Mouse (Mus musculus) heart, adult 18-20 months (tissue): Measurements from ENCODE around the gene Marf1. TPM values are rescaled to one million over a fixed set of nuclear protein-coding genes. Genes with fewer than 3 reads are reported as not detected.
"Not testable (repeated sequence)": the region's sequence is repeated elsewhere in the genome, so short reads cannot be mapped to it uniquely, and the experiment has no call there.

Experiments
- DNase-seq, 2 experiments: peaks; one replicate each; pipeline ENCODE4 v3.0.0; 2021 to 2022; ENCODE audit warnings: mixed read lengths in 1 of 2
- total RNA-seq, 2 experiments: library from RNA; stranded (reverse); gene quantifications; 2 replicates each; pipeline ENCODE4 v1.2.3; 2021

Gene Marf1
- total RNA-seq, 2 experiments from 2014 or later, result 31.3 to 35.9 TPM

DNA sequence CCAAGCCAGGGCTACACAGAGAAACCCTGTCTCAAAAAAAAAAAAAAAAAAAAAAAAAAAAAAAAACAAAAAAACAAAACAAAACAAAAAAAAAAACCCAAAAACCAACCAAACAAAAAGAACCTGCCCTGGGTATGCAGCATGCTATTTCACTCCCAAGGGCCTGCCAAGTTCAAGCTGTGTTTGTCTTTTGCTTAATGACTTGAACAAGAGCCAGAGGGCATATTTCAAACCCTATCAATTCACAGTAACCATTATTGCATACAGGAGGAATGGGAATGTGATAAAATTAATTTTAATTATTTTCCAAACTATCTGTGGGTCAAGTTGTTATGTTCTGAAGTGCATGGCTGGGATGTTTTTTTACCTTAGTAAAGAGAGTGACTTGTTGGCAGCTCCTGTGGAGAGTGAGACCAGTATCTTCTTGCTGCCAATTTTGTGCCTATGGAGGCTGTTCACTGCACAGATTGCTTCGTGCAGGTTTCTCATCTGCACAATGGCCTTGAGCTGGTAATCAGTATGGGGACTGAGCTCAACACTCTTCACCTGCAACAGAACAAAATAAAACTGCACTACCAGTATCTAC is 25.1 kb downstream of the Marf1 start:
- DNase-seq, result no peak

DNA sequence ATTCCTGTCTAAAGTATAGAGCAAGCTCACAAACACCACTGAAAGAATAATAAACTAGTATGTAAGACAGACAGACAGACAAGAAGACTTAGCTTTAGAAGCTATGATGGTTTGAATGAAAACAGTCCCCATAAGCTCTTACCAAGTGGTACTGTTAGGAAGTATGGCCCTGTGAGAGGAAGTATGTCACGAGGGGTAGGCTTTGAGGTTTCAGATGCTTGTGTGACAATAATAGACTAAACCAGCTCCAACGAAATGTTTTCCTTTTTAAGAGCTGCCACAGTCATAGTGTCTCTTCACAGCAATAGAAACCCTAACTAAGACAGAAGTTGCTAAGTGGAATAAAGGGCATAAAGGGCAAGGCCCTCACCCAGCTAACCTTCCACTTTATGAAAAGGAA is 28.1 kb downstream of the Marf1 start:
- DNase-seq, result peak in 1 of 2 experiments; percentile 26

DNA sequence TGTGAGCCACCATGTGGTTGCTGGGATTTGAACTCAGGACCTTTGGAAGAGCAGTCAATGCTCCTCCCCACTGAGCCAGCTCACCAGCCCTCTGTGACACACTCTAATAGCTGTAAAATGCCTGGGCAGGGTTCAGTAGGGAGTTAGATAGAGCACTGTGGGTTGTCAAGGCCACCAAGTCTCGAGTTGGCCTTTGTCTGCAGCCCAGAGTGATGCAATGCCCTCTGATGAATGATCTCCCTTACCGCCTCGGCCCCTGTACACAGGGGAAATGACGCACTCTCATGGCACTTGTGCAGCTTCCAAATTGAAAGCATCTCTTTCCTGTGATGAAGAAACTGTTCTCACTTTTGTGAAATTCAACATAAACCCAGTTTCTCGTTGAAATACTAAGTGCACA is 31.3 kb downstream of the Marf1 start:
- DNase-seq, result no peak

DNA sequence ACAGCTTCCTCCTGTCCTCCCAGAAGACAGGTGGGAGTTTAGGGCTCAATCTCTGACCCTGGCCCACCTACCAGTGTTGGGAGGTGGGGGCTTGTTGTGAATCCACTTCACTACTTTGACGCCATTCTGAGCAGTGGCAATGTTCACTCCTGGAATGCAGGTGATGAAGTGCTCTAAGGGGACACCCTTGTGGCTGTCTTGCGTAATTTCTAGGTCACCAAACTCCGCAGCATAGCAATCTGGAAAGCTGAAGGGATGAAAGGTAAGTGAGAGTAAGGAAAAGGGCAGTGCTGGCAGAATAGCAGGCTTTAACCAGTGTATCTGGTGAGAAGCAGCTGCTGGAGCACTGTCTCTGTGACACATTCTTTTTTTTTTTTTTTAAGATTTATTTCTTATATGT is 31.8 kb downstream of the Marf1 start:
- no peak for DNase-seq

DNA sequence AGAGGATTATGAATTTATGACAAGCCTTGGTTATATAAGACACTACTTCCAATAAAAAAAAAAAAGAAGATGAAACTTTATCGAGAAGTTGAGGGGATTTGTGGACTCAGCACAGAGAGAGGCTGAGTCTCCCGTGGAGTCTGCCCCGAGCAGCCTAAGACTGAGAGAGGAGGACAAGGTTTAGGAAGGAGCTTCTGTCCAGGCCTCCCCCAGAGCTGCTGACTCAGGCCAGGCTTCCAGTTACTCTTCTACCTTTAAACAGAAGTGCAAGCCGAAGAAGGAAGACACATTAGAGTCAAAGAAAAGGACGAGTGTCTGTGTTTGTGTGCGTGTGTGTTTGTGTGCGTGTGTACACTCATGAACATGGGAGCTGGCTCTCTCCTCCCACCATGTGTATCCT is 32.4 kb downstream of the Marf1 start:
- no peak for DNase-seq

DNA sequence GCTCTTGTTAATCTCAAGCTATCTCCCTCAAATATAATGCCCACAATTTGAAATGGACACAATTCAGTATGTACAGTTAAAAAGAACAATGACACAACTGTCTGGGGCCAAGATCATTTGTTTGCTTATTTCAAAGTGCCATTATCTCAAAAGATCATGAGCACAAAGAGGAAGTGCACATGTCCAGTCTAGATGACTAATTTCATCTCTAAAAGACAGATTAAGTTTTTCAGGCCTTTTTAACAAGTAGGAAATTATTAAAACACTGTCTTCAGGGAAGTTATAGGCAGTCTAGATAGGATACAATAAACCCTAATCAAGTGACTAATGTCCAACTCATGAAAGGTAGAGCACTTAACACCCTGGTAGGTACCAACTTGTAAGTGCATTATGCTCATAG is 34.2 kb downstream of the Marf1 start:
- no peak for DNase-seq

DNA sequence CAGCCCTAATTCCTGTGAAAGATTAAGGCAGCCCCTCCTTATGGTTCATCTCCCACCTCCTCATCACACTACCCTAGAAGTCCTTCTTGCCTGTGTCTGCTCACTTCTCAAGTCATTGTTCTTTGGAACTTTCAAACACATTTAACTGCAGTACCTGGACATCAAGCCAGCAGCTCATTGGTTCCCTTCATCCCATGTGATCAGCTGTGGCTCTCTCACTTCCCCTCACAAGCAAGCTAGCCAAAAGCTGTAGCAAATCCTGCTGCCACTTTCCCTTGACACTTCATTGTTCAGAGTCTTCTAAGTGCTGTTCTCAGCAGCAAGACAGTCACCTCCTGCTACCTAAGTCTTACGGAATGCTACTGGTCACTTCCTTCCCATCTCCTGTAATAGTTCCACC is 37.9 kb downstream of the Marf1 start:
- DNase-seq, result no peak

DNA sequence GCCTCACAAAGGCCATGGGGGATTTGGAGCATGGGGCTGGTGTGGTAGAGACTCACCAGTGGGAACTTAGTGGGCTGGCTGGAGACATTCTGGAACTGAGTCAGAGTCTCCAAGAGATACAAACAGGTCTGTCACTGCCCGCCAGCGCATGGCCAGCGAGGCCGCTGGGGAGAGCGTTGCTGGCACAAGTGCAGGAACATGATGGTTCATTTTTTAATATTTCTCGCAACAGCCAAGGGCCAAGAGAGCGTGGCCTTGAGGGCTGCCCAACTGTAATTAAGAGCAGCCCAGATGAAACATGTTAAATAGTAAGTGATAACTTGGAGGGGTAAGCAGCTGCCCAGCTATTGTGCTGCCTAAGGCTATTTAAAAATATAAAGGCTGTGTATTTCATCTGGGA is 38.4 kb downstream of the Marf1 start:
- no peak for DNase-seq

DNA sequence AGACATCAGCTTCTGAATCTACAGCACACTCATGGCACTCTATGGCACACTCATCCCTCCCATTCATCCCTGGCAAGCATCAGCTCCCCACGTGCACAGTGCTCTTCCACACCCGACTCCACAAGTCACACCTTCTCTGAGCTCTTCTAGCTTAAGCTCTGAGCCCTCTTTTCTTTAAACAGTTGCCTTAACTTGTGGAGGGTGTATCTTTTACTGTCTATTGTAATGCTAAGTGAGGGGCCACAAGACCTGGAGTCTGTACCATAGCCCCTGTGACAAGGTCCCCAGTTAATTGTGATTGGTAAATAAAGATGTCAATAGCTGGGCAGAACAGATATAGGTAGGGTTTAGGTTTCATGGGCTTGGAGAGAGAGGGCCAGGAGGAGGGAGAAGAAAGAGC is 39.2 kb downstream of the Marf1 start:
- no peak for DNase-seq

DNA sequence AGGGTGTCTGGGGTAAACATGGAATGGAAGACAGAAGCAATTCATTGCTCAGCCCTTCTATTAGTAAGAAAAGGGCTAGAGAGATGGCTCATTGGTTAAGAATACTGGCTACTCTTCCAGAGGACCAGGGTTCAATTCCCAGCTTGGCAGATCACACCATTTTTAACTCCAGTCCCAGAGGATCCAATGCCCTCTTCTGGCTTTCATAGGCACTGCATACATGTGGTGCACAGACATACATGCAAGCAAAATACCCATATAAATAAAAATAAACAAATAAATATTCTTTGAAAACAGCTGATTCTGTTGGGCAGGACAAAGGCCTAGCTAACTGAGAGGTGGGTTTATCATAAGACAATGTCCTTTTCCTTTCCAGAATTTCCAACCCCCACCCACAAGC is 40.6 kb downstream of the Marf1 start:
- no peak for DNase-seq

DNA sequence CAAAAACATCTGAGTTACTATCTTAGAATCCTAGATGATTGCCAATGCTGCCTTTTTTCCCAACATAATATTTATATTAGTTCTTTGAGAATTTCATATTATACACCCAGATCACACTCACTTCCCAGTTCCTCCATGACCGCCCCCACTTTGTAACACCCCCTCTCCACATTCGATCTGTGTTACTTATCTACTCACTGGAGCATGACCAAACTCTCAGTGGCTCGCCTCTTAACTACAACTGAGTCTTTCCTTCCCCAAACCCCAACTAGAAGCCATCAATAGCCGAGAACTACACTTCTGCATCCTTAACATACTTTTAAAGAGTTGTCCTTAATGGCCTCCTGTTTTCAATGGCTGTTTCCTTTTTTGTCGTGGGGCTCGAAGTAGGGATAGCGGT is 41.6 kb downstream of the Marf1 start:
- DNase-seq, result no peak

DNA sequence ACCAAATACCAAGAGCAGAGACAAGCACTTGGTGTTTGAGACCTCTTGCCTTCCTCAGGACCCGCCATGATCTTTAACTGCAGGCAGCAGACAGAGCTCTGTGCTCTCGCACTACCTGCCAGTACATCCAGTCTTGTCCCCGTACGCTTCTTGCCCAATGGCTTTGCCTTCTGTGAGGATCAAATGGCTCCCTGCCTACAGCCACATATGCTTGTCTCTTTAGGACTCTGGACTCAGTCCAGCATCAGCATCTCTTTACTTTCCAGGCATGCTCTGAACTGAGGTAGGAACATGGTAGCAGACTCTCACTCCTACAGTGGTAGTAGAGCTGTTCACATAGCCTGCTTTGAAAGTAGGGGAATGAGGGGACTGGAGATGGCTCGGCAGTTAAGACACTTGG is 42.2 kb downstream of the Marf1 start:
- no peak for DNase-seq

DNA sequence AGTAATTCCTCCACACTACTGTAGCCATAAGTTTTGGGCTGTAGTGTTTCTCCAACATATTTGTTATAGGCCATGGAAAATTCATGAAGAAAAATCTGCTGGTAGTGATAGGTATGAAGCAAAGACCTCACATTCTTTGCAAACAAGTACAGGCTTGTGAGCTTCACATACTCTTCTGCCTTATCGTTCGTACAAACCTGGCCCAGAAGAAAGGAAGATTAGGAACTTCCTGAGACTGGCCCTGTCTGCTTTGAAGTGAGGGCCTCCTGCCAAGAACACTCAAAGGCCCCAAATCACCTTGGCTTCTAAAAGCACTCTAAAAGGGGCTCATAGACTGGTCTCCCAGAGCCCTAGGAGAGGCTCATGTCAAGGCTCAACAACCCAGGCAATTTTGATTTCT is 45.9 kb downstream of the Marf1 start:
- DNase-seq, result no peak

DNA sequence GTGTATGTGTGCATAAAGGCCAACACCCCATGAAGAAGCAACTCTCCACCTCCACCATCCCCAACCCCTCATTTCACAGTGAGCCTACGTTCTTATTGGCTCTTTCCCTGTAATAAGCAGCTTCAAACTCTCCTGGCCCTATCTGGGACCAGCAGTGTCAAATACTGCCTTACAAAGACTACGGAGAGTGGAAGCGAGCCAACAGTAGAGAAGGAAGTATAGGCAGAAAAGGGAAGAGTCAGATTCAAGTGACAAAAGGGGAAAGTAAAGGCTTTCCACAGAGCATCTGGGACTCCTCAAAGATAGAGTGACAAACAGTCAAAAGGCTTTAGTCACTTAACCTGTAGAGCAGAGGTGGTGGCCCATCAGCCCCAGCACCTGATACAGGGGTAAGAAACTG is 50.4 kb downstream of the Marf1 start:
- DNase-seq, result peak in 1 of 2 experiments; percentile 32

DNA sequence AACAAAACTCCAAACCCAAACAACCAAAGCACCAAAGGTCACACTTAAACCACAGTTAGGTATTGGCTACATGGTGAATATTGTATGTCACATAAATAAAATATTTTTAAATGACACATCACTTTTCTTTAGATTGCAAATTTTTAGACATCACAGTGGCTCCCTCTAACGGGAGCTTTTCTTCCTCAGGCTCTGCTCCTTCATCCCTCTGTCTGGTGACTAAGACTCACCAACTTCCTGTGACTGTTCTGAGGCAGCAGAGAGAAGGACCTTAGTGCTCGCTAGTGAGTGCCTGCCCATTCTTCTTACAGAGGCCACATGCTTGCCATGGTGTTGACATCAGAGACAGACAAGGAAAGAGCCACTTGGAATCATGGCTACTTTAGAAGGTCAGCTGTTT is 51.0 kb downstream of the Marf1 start:
- no peak for DNase-seq

DNA sequence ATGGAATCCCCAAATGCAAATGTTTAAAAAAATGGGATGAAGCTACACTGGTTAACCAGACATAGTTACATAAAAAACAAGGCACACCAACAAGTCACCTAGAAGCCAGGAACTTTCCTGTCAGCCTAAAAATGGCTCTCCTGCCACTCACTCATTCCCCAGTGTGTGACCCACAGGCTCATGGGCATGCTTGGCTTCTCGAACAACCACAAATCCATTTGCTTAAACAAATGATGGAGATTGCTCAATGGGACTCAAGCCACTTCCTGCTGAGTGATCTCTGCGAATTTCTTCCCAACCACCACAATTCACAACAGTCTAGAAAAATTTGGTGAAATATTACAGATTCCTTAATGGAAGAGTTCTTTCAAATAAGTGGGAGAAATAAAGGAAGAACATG is 52.2 kb downstream of the Marf1 start:
- no peak for DNase-seq

DNA sequence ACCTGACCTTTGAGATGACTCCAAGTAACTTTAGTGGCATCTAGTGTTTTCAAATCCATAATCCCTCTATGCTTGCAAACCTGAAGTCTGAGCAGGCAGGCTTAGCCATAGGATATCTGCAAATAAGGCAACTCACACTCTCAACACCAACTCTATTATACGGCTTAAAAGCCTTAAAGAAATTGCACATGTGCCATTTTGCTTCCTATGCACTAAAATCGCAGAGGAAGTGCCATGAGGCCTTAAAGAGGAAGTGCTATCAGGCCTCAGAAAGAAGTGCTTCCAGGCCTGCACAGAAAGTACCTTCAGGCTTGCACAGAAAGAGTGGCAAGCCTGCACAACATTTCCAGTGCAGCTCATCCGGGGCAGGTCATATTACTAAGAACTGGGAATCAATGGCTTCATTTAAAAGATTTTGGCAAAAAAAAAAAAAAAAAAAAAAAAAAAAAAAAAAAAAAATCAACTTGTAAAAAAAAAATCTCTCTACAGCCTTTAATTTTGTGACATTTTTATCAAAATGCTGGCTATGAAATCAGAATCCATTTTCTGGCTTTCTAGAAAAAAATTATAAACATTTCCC is 53.4 kb downstream of the Marf1 start:
- peak in 1 of 2 experiments; percentile 26 for DNase-seq

DNA sequence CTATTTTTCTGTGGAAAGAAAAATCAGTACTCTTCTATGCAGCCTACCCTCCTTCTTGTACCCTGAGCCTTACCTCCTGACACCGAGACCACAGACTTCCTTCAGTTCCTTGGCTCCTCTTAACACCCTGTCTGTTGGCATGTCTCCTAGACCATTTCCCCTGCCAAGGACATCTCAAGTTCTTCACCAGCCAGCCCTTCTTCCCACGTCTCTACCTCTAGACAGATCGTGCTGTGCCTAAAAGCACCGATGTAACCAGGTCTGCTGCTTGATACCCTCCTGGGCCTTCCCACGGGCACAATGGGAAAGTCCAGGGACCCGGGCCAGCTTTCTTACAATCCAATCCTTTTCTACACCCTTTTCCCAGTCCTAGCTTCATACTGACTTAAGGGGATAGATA is 57.3 kb downstream of the Marf1 start:
- no peak for DNase-seq

DNA sequence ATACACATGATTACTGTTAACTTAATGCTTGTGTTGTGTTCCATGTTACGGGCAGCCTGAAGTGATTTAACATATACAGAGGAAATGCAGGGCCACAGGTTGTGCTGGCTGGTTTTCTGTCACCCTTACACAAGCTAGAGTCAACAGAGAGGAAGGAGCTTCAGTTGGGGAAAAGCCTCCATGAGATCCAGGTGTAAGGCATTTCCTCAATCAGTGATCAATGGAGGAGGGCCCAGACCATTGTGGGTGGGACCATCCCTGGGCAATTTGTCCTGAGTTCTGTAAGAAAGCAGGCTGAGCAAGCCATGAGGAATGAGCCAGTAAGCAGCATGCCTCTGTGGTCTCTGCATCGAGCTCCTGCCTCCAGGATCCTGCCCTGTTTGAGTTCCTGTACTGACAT is 71.4 kb downstream of the Marf1 start:
- DNase-seq, result no peak

DNA sequence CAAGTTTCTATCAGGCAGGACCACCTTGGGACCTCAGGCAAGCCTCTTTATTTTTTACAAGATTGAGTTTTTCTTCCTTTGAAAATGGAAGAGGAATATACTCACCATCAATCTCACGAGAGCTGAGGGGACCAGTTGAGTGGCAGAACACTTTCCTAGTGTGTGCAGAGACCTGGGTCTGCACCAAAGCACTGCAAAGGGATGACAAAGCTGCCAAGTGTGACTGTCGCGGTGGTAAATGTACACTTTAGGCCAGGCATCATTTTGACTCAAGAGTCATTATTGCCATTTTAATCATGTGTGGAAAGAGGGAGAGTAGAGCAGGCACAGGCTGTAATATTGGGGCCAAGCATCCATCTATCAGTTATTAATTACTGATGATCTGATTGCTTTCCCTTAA is 73.9 kb downstream of the Marf1 start:
- no peak for DNase-seq

DNA sequence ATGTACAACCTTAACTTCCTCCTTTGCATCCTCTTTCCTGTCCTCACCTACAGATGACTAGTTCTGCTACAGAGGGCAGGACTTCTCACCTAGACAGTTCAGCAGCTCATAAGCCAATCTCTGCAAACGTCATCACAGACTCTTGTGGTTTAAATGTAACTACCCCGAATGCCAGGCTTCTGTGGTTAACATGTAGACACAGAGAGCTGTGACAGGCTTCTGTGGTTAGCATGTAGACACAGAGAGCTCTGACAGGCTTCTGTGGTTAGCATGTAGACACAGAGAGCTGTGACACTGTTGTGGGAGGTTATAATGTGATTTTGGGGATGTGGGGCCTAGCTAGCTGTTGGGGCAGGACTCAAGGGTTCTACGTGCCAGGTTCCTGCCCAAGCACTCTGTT is 74.9 kb downstream of the Marf1 start:
- DNase-seq, result peak in 1 of 2 experiments; percentile 8

DNA sequence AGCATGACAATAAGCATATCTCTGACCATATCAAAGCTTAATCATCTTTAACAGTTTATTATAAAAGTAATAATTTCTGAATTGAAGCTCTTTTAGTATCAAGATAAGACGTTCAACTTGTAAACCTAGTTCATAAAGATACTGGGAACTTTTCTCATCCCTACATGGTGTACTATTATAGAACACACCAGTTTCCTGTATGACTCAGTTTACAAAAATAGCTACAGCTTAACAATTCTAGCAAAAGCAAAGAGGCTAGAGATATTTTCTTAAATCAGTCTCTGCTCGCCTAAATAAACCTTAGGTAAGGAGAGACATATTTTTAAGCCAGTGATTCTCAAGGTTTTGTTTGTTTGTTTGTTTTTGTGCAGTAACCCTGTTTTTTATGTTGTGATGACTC is 80.2 kb downstream of the Marf1 start:
- DNase-seq, result no peak

DNA sequence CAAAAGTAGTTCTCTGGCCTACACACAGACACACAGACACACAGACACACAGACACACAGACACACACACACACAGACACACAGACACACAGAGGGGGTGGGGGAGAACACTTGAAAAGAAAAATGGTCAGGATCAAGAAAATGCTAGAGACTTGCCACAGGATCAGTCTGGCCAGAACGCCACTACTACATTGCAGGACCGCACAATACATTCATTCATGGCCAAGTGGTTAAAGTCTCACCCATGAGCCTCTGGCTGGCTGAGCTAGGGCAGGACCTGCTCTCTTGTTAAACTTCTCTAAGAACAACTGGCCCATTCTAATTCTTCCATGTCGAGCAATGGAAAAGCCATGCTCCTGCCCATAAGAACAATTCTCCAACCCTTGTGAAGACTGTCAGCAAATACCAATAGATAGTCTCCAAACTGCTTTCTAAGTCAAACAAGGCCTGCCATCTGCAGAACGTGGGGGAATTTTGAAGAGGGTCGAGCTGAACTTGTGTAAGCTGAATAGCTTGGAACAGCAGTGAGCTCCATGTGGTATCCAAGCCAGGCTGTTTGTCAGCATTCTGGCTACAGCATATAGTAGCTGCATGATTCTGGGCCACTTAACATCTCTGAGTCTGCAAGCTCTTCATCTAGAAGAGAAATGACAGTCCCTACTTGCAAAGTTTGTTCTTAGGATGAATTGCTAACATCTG is 92.5 kb downstream of the Marf1 start:
- no peak for DNase-seq

DNA sequence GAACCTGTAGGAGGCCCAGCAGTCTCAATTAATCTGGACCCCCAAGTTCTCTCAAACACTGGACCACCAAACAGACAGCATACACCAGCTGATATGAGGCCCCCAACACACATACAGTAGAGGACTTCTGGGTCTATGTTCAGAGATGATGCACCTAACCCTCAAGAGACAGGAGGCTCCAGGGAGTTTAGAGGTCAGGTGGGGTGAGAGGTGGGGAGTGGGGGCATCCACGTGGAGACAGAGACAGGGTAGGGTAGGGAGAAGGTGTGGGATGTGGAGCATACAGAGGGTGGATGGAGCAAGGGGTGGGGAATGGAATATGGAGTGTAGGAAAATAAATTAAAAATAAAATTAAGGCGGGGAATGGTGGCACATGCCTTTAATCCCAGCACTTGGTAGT is 94.5 kb downstream of the Marf1 start:
- DNase-seq, result not testable (repeated sequence)
